8 mouse cellular contexts compared by ENCODE assay signal in the genomic region with DNA sequence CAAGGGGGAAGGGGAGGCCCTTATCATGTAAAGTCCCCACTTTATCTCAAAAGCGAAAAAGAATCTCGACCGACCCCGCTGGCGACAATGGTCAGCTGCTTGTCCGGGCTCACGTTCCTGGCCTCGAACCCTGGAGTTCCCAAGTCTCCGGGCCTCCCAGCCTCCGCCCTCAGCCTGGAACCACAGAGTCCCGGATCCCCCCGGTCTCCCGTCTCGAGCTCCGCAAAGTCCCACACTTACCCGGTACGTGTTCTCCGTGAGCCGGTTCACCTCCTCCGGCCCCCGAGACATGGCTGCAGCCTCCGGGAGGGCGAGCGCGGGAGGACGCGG. TPM values are rescaled to one million over a fixed set of nuclear protein-coding genes. Genes with fewer than 3 reads are reported as not detected.
DNase-seq lines count a peak whose midpoint lies in the region; ATAC-seq and TF ChIP-seq lines count a peak whose summit lies in the region.

No protein-coding gene starts in this region.

- peaks cover 48% of the 10 kb centered on the region for H3K79me2 ChIP-seq in C2C12 (ENCODE audit: control insufficient read depth, insufficient read depth)

- DNase-seq in heart, postnatal 10 days = no peak
- DNase-seq in liver, embryonic 13.5 days = no peak
- DNase-seq in right cerebral cortex, postnatal 25 days = no peak
- DNase-seq in layer of hippocampus, adult 8-10 months (ENCODE audit: low spot score in 2 of 2) = no peak
- no peak for DNase-seq in layer of hippocampus, postnatal 25 days (ENCODE audit: extremely low spot score in 1 of 2, low spot score in 1 of 2)

- H3K27ac ChIP-seq in heart, embryonic 12.5 days (ENCODE audit: poor library complexity, severe bottlenecking) = peak overlapping the region; percentile 66
- H3K27ac ChIP-seq in forebrain, embryonic 12.5 days = no peak overlapping the region
- H3K27ac ChIP-seq in liver, embryonic 13.5 days = peak overlapping the region; percentile 29; the same call in 1 of the 2 replicates

- H3K4me3 ChIP-seq in heart, embryonic 12.5 days = peak overlapping the region; percentile 62
- peak overlapping the region; percentile 49 for H3K4me3 ChIP-seq in C2C12 (ENCODE audit: insufficient read depth, poor library complexity, severe bottlenecking)
- peak overlapping the region; percentile 49 for H3K4me3 ChIP-seq in forebrain, embryonic 12.5 days (replicated peaks)
- peak overlapping the region; percentile 59 for H3K4me3 ChIP-seq in liver, embryonic 13.5 days (replicated peaks)

- no peaks in the 10 kb centered on the region for H3K36me3 ChIP-seq in heart, embryonic 12.5 days
- H3K36me3 ChIP-seq in C2C12 (ENCODE audit: control insufficient read depth, insufficient read depth) = no peaks in the 10 kb centered on the region
- no peaks in the 10 kb centered on the region for H3K36me3 ChIP-seq in forebrain, embryonic 12.5 days (replicated peaks)
- no peaks in the 10 kb centered on the region for H3K36me3 ChIP-seq in liver, embryonic 13.5 days

- H3ac ChIP-seq in C2C12 (ENCODE audit: control insufficient read depth, insufficient read length, low read depth) = peak overlapping the region; percentile 77

- intact Hi-C loops in heart, postnatal 10 days (cut with DNase I) = loop anchor here (5.0 kb wide), 2 partner anchors 70 to 90 kb away; no protein-coding TSS in a partner anchor

- peaks cover 13% of the 10 kb centered on the region for H3K79me3 ChIP-seq in C2C12 (ENCODE audit: low read depth)

- peak overlapping the region; percentile 74 for H3K4me2 ChIP-seq in heart, embryonic 12.5 days
- peak overlapping the region; percentile 86 for H3K4me2 ChIP-seq in forebrain, embryonic 12.5 days
- H3K4me2 ChIP-seq in liver, embryonic 13.5 days = peak overlapping the region; percentile 67

- no peaks in the 10 kb centered on the region for H3K9me3 ChIP-seq in heart, embryonic 12.5 days (replicated peaks)
- no peaks in the 10 kb centered on the region for H3K9me3 ChIP-seq in forebrain, embryonic 12.5 days
- no peaks in the 10 kb centered on the region for H3K9me3 ChIP-seq in liver, embryonic 13.5 days (replicated peaks)

- peaks cover 4% of the 10 kb centered on the region for H3K4me1 ChIP-seq in heart, embryonic 12.5 days (replicated peaks)
- H3K4me1 ChIP-seq in forebrain, embryonic 12.5 days = peaks cover 19% of the 10 kb centered on the region
- H3K4me1 ChIP-seq in liver, embryonic 13.5 days (replicated peaks) = peaks cover 18% of the 10 kb centered on the region

- 0% methylated on average over 27 of the region's 27 CpGs for WGBS in heart, embryonic 12.5 days
- 0% methylated on average over 27 of the region's 27 CpGs for WGBS in forebrain, embryonic 12.5 days
- under 1% methylated on average over 27 of the region's 27 CpGs for WGBS in liver, embryonic 13.5 days (ENCODE audit: insufficient replicate concordance)

- ATAC-seq in heart, embryonic 12.5 days (ENCODE audit: insufficient number of reproducible peaks, low FRiP score) = no peak
- ATAC-seq in forebrain, embryonic 12.5 days (ENCODE audit: low FRiP score) = no peak
- ATAC-seq in liver, embryonic 13.5 days (ENCODE audit: low read depth) = no peak; the same call in 1 of the 2 replicates

- no peaks in the 10 kb centered on the region for H3K27me3 ChIP-seq in heart, embryonic 12.5 days (replicated peaks)
- H3K27me3 ChIP-seq in C2C12 (ENCODE audit: control insufficient read depth, insufficient read depth, insufficient read length) = no peaks in the 10 kb centered on the region
- H3K27me3 ChIP-seq in forebrain, embryonic 12.5 days = peaks cover 32% of the 10 kb centered on the region
- H3K27me3 ChIP-seq in liver, embryonic 13.5 days = peaks cover 32% of the 10 kb centered on the region

- peak overlapping the region; percentile 68 for H3K9ac ChIP-seq in heart, embryonic 12.5 days
- H3K9ac ChIP-seq in forebrain, embryonic 12.5 days = peak overlapping the region; percentile 46; the same call in 1 of the 2 replicates
- H3K9ac ChIP-seq in liver, embryonic 13.5 days = peak overlapping the region; percentile 62

- TF ChIP-seq CTCF in C2C12 (IDR thresholded peaks at IDR 0.05; ENCODE audit: control insufficient read depth, insufficient read depth, insufficient read length) = no peak

TF ChIP-seq in C2C12, 6 proteins besides CTCF, POLR2A, EP300 and RAD21:
- no peak for TF ChIP-seq FOSL1 (IDR thresholded peaks at IDR 0.05; ENCODE audit: insufficient read depth, low read length, poor library complexity, severe bottlenecking)
- TF ChIP-seq MYOG (IDR thresholded peaks at IDR 0.05; ENCODE audit: control insufficient read depth, extremely low read depth, insufficient read length) = no peak
- no peak for TF ChIP-seq MAX (IDR thresholded peaks at IDR 0.05)
- no peak for TF ChIP-seq MYOD1 (IDR thresholded peaks at IDR 0.05; ENCODE audit: control insufficient read depth, insufficient read length, low read depth)
- TF ChIP-seq USF1 (IDR thresholded peaks at IDR 0.05; ENCODE audit: low read depth) = no peak
- no peak for TF ChIP-seq CEBPB (IDR thresholded peaks at IDR 0.05; ENCODE audit: low read depth)

RNA-seq across cellular contexts. Expression of a gene that starts 0.4 kb away (rescaled TPM):
- polyA plus RNA-seq in heart, embryonic 12.5 days (2016; fragmentation: Nextera tagmentation; extraction: Ambion mirVana) = 11.5 and 11.9 TPM in 2 replicates
- 10 to 100 TPM; 11.3 to 11.5 TPM for total RNA-seq in heart, postnatal 10 days (2021)
- 18.9 TPM for polyA plus RNA-seq in C2C12 (2012; fragmentation: generic; extraction: Trizol)
- polyA plus RNA-seq in forebrain, embryonic 12.5 days (2016; fragmentation: Nextera tagmentation; extraction: Ambion mirVana) = 2.6 and 2.9 TPM in 2 replicates
- 3.7 and 4.7 TPM in 2 replicates for polyA plus RNA-seq in liver, embryonic 13.5 days (2015; fragmentation: Nextera tagmentation; extraction: Ambion mirVana)
- total RNA-seq in layer of hippocampus, adult 8-10 months (2022) = 1 to 10 TPM in 2 of 4 experiments, under 1 TPM in 2; 0.61 to 1.3 (median 0.89) TPM
- total RNA-seq in layer of hippocampus, postnatal 25 days (2021) = under 1 TPM; 0.42 to 0.49 TPM
